Mouse (Mus musculus) kidney, embryonic 15.5 days (tissue): ENCODE measurements around the gene Pkp3. TPM values are rescaled to one million over a fixed set of nuclear protein-coding genes. Genes with fewer than 3 reads are reported as not detected.

Experiments
- ATAC-seq: fragments of 200-750 bp; cut with Nextera tagmentation; replicated peaks from 2 replicates; pipeline ENCODE4 v1.8.0; 2017; ENCODE audit warnings: moderate TSS enrichment; ENCODE audit not compliant: low FRiP score
- H3K27ac ChIP-seq: fragments of 300-500 bp; sonication (generic); 2 replicates; pipeline ENCODE4 v1.5.1; 2015; ENCODE audit warnings: mild to moderate bottlenecking, inconsistent platforms
- H3K27me3 ChIP-seq: fragments of 300-500 bp; sonication (generic); 2 replicates; pipeline ENCODE4 v1.6.1; 2015; ENCODE audit warnings: inconsistent platforms
- H3K36me3 ChIP-seq: fragments of 300-500 bp; sonication (generic); 2 replicates; pipeline ENCODE4 v1.6.1; 2015; ENCODE audit warnings: inconsistent platforms
- H3K4me1 ChIP-seq: fragments of 300-500 bp; sonication (generic); 2 replicates; pipeline ENCODE4 v1.6.1; 2015; ENCODE audit warnings: inconsistent platforms
- H3K4me2 ChIP-seq: fragments of 300-500 bp; sonication (generic); 2 replicates; pipeline ENCODE4 v1.6.1; 2015; ENCODE audit warnings: moderate library complexity, mild to moderate bottlenecking, inconsistent platforms
- H3K4me3 ChIP-seq: fragments of 300-500 bp; sonication (generic); replicated peaks from 2 replicates; pipeline ENCODE4 v1.5.1; 2015; ENCODE audit warnings: mild to moderate bottlenecking, inconsistent platforms
- H3K9ac ChIP-seq: fragments of 300-500 bp; sonication (generic); 2 replicates; pipeline ENCODE4 v1.6.1; 2015; ENCODE audit warnings: mild to moderate bottlenecking, inconsistent platforms
- H3K9me3 ChIP-seq: fragments of 300-500 bp; sonication (generic); replicated peaks from 2 replicates; pipeline ENCODE4 v1.6.1; 2016; ENCODE audit warnings: inconsistent platforms
- WGBS: fragments of 180-500 bp; shearing (Covaris S2); methylation state at CpG from one replicate; pipeline ENCODE4 v1.1.7; 2015; ENCODE audit warnings: mixed read lengths; 5-methylcytosine and 5-hydroxymethylcytosine counted together
- polyA plus RNA-seq: library from polyadenylated mRNA; unstranded; fragments of >200 nt; fragmentation: Nextera tagmentation; extraction: Ambion mirVana; gene quantifications from 2 replicates; pipeline ENCODE4 v1.2.1, GENCODE M21; 2015

Gene Pkp3
- polyA plus RNA-seq, 1 experiment from 2014 or later: 7.9 TPM

GRCm38 (mm10) chr7:141047581-141048225, 30.3 kb upstream of the Pkp3 start:
- peak; percentile 92 for ATAC-seq
- H3K9me3 ChIP-seq: no peaks in the 10 kb centered on the region
- H3K27ac ChIP-seq: peak overlapping the region; percentile 94
- no peaks in the 10 kb centered on the region for H3K36me3 ChIP-seq
- peak overlapping the region; percentile 35 for H3K4me3 ChIP-seq
- peak overlapping the region; percentile 42; the same call in 1 of the 2 replicates for H3K9ac ChIP-seq
- H3K4me1 ChIP-seq: peaks cover 24% of the 10 kb centered on the region
- WGBS: 7% methylated on average over 15 of the region's 19 CpGs
- no peaks in the 10 kb centered on the region for H3K27me3 ChIP-seq
- peak overlapping the region; percentile 82 for H3K4me2 ChIP-seq

- peak; percentile 91 for ATAC-seq
- peaks cover 20% of the 10 kb centered on the region for H3K4me1 ChIP-seq
- H3K4me3 ChIP-seq: peak overlapping the region; percentile 35
- H3K27me3 ChIP-seq: no peaks in the 10 kb centered on the region
- no peaks in the 10 kb centered on the region for H3K36me3 ChIP-seq
- peak overlapping the region; percentile 94 for H3K27ac ChIP-seq
- H3K9ac ChIP-seq: peak overlapping the region; percentile 42; the same call in 1 of the 2 replicates
- 10% methylated on average over 21 of the region's 21 CpGs for WGBS
- H3K4me2 ChIP-seq: peak overlapping the region; percentile 82
- H3K9me3 ChIP-seq: no peaks in the 10 kb centered on the region
Observed at GRCm38 (mm10) chr7:141048226-141049218, 29.5 kb upstream of the Pkp3 start.

GRCm38 (mm10) chr7:141049326-141049725, 28.7 kb upstream of the Pkp3 start:
- H3K4me2 ChIP-seq: no peak overlapping the region
- H3K9ac ChIP-seq: no peak overlapping the region
- H3K36me3 ChIP-seq: no peaks in the 10 kb centered on the region
- no peak overlapping the region for H3K4me3 ChIP-seq
- peaks cover 20% of the 10 kb centered on the region for H3K4me1 ChIP-seq
- no peak for ATAC-seq
- no peak overlapping the region for H3K27ac ChIP-seq
- no peaks in the 10 kb centered on the region for H3K9me3 ChIP-seq
- 85% methylated on average over 2 of the region's 2 CpGs for WGBS
- no peaks in the 10 kb centered on the region for H3K27me3 ChIP-seq

- Histone ChIP-seq H3K9me3 (no peaks in the 10 kb centered on the region), H3K9ac (no peak overlapping the region), H3K4me2 (no peak overlapping the region), H3K4me1 (peaks cover 20% of the 10 kb centered on the region), H3K4me3 (no peak overlapping the region), H3K27ac (no peak overlapping the region), H3K27me3 (no peaks in the 10 kb centered on the region), H3K36me3 (no peaks in the 10 kb centered on the region)
- 74% methylated on average over 17 of the region's 17 CpGs for WGBS
- ATAC-seq: no peak
Observed at GRCm38 (mm10) chr7:141051060-141051685, 26.8 kb upstream of the Pkp3 start.

DNA sequence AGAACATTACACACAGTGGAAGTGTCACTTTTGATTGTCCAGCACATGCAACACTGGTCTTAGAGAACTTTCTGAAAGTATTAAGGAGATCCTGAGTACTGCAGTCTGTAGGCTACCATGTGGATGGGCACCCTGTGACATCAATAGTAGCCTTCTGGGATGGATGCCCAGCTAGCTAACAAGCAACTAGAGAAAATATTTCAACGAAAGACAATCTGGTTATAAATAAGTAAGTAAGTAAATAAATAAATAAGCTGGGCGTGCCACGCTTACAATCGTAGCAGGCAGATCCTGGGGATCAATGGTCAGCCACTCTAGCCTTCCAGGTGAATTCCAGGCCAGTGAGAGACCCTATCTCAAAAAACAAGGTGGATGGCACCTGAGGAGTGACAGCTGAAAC, 26.0 kb upstream of the Pkp3 start:
- WGBS: 87% methylated on average over 4 of the region's 4 CpGs
- H3K4me2 ChIP-seq: no peak overlapping the region
- H3K36me3 ChIP-seq: no peaks in the 10 kb centered on the region
- H3K4me1 ChIP-seq: peaks cover 15% of the 10 kb centered on the region
- no peak overlapping the region for H3K4me3 ChIP-seq
- no peak overlapping the region for H3K9ac ChIP-seq
- H3K27me3 ChIP-seq: no peaks in the 10 kb centered on the region
- no peak for ATAC-seq
- no peak overlapping the region for H3K27ac ChIP-seq
- no peaks in the 10 kb centered on the region for H3K9me3 ChIP-seq

DNA sequence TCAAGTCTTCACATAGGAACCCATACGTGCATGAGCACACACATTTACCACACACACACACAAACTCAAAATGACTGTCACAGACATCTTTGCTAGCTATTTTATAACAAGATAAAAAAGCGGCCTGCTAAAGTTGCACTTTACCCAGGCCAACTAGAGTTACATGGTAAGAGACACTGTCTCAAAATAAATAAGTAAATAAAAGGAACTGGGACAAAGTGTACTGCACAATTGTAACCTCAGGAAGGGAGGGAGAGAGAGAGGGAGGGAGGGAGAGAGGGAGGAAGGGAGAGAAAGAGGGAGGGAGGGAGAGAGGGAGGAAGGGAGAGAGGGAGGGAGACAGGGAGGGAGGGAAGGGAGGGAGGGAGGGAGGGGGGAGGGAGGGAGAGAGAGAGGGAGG, 25.6 kb upstream of the Pkp3 start:
- WGBS: 82% methylated on average over 2 of the region's 2 CpGs
- Histone ChIP-seq H3K4me1 (peaks cover 11% of the 10 kb centered on the region), H3K27ac (no peak overlapping the region), H3K4me3 (no peak overlapping the region), H3K27me3 (no peaks in the 10 kb centered on the region), H3K4me2 (no peak overlapping the region), H3K9me3 (no peaks in the 10 kb centered on the region), H3K36me3 (no peaks in the 10 kb centered on the region), H3K9ac (no peak overlapping the region)
- no peak for ATAC-seq

DNA sequence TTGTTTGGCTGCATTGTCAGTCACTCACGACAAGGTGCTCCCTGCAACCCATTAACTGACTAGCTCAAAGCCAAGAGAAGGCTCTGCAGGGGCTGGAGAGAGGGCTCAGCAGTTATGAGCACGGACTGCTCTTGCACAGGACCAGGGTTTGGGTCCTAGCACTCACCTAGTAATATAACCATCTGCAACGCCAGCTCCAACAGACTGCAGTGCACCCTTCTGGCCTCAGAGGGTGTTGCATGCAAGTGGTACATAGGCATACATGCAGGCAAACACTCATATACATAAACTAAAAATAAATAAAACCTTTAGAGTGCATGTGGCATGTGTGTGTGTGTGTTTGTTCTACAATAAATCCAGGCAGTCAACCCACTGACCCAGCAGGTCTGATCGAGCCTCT, 22.2 kb upstream of the Pkp3 start:
- Histone ChIP-seq H3K27me3 (peaks cover 6% of the 10 kb centered on the region; the same call in 1 of the 2 replicates), H3K4me3 (no peak overlapping the region), H3K9ac (no peak overlapping the region), H3K27ac (no peak overlapping the region), H3K36me3 (no peaks in the 10 kb centered on the region), H3K4me2 (no peak overlapping the region), H3K9me3 (no peaks in the 10 kb centered on the region), H3K4me1 (peaks cover 7% of the 10 kb centered on the region)
- 84% methylated on average over 4 of the region's 4 CpGs for WGBS
- no peak for ATAC-seq

DNA sequence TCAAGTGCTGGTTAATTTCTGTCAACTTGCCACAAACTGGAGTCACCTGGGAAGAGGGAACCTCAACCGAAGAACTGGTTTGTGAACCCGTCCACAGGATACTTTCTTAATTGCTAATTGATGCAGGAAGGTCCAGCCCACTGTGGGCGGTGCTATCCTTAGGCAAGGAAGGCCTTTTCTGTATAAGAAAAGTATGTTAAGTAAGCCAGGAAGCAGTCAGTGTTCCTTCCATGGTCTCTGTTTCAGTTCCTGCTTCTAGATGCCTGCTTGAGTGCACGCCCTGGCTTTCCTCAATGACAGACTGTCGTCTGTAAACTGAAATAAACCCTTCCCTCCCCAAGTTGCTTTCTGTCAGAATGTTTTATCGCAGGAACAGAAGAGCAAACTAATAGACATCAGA, 21.0 kb upstream of the Pkp3 start:
- Histone ChIP-seq H3K4me1 (peaks cover 16% of the 10 kb centered on the region), H3K4me3 (no peak overlapping the region), H3K27ac (no peak overlapping the region), H3K9ac (no peak overlapping the region), H3K36me3 (no peaks in the 10 kb centered on the region), H3K9me3 (no peaks in the 10 kb centered on the region), H3K4me2 (no peak overlapping the region), H3K27me3 (peaks cover 9% of the 10 kb centered on the region)
- ATAC-seq: no peak
- WGBS: 86% methylated on average over 6 of the region's 6 CpGs

DNA sequence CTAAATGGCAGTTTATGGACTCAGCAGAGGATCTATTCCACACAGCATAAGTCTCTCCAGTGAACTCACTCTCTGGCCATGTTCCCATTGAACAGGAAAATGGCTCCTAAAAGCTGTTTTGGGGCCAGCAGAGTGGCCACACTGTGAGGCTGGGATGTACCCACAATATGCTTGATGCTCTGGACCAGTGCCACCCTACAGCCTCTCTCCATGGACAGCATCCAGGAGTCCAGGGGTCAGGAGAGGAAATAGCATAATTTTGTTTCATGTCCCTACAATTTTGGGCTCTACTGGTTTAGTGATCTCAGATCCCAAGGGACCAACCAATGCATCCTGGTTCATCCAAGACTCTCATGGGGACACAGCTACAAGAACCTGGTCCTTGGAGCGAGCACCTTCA, 20.5 kb upstream of the Pkp3 start:
- ATAC-seq: no peak
- H3K36me3 ChIP-seq: no peaks in the 10 kb centered on the region
- peaks cover 21% of the 10 kb centered on the region for H3K4me1 ChIP-seq
- no peak overlapping the region for H3K4me2 ChIP-seq
- no peaks in the 10 kb centered on the region for H3K9me3 ChIP-seq
- WGBS: 91% methylated on average over 1 of the region's 1 CpGs
- H3K27ac ChIP-seq: no peak overlapping the region
- peaks cover 9% of the 10 kb centered on the region for H3K27me3 ChIP-seq
- H3K4me3 ChIP-seq: no peak overlapping the region
- H3K9ac ChIP-seq: no peak overlapping the region

DNA sequence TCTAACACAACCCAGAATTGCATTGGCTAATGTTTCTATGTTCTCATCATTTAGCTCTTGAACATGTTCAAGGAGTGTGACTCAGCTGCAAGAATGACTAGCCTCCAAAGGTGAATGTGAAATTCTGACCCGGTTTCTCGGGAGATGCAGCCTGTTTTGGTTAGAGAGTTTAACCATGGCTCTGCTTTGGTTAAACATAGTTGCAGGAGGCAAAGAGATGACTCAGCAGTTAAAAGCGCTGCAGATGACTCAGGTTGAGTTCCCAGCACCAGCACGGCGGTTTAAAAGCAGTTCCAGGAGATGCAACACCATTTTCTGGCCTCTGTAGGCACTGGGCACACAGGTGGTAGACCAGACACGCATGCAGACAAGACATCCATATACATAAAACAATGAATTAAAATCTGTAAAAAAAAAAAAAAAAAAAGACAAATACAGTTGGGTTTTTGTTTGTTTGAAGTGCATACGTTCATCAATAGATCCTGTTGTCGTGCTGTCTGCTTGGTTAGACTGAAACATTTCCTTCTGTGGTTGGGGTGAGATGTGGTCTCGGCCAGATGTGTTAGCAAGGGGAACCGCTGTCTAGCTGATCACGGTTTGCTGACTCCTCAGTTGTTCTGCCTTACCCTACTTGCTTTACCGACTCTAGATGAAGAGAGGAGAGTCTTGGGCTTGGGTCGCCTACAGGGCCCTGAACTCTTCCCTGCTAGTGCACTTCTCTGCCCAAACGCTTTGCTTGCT, 19.2 kb upstream of the Pkp3 start:
- Histone ChIP-seq H3K9me3 (no peaks in the 10 kb centered on the region), H3K27ac (no peak overlapping the region), H3K4me1 (peaks cover 23% of the 10 kb centered on the region), H3K4me2 (no peak overlapping the region), H3K4me3 (no peak overlapping the region), H3K9ac (no peak overlapping the region), H3K36me3 (peaks cover under 1% of the 10 kb centered on the region; the same call in 1 of the 2 replicates), H3K27me3 (peaks cover 9% of the 10 kb centered on the region)
- ATAC-seq: no peak
- 88% methylated on average over 14 of the region's 14 CpGs for WGBS

- no peak for ATAC-seq
- Histone ChIP-seq H3K9me3 (no peaks in the 10 kb centered on the region), H3K9ac (no peak overlapping the region), H3K36me3 (peaks cover 11% of the 10 kb centered on the region), H3K4me1 (peaks cover 26% of the 10 kb centered on the region), H3K27ac (no peak overlapping the region), H3K27me3 (peaks cover 9% of the 10 kb centered on the region), H3K4me3 (peak overlapping the region; percentile 77), H3K4me2 (peak overlapping the region; percentile 98)
- 62% methylated on average over 2 of the region's 2 CpGs for WGBS
Observed at GRCm38 (mm10) chr7:141059929-141060328, 18.1 kb upstream of the Pkp3 start.
